Mouse (Mus musculus) mouse trophoblast stem cell (cell line): ENCODE data around the gene Olfr12.

ENCODE experiments used
- in situ Hi-C, 2 experiments: fragments of 300-500 bp; cut with MseI, MboI; formaldehyde crosslinking; loops; 2 replicates in 1 of 2; 3 replicates in 1 of 2; pipeline ENCODE4 v1.15.1; 2025

Gene Olfr12

DNA sequence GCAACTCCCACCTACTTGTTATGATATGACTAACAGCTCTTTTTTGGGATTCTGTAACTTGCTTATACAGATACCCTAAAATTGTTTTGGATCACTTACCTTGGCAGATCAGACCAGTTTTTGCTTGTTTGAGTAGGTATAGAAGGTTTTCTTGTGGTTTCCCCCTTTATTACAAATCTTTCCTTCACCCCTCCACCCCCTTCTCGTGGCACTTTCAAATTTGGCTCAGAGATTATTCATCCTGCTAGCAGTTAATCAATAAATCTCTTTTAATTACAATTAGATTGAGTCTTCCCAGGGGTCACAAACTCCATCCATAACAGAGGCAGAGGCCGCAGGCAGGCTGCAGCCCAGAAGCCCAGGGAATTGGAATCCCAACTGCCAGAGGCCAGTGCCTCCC, at the start of gene Olfr12:
TSS of gene Olfr12 (plus strand) at position 301 of the 400 bp plus-strand sequence.
- in situ Hi-C loops, result no loop called here

GRCm38 (mm10) chr1:92571022-92571421, 46.6 kb upstream of the Olfr12 start, which contains the start of gene Olfr1413:
Olfr1413 (plus strand) TSS chr1:92571322.
- in situ Hi-C loops, result no loop called here

GRCm38 (mm10) chr1:92585479-92585878, 32.1 kb upstream of the Olfr12 start, which contains the start of gene Olfr1412:
Olfr1412 (plus strand) TSS chr1:92585779.
- in situ Hi-C loops, result no loop called here

- in situ Hi-C loops, result no loop called here
Measured at GRCm38 (mm10) chr1:92594111-92594510, 23.5 kb upstream of the Olfr12 start, which contains the start of gene Olfr1411. Olfr1411 (plus strand) TSS chr1:92594411.

- in situ Hi-C loops, result no loop called here
Measured at GRCm38 (mm10) chr1:92596019-92596418, 21.6 kb upstream of the Olfr12 start.

GRCm38 (mm10) chr1:92605482-92605881, 12.1 kb upstream of the Olfr12 start, which contains the start of gene Olfr1410:
Olfr1410 (plus strand) TSS chr1:92605782.
- in situ Hi-C loops, result no loop called here

GRCm38 (mm10) chr1:92607711-92608110, 9.9 kb upstream of the Olfr12 start:
- in situ Hi-C loops, result no loop called here

- in situ Hi-C loops, result loop anchor here (5.0 kb wide), 1 partner anchor 89 kb away; no protein-coding TSS in a partner anchor
Measured at GRCm38 (mm10) chr1:92611008-92611407, 6.6 kb upstream of the Olfr12 start.

DNA sequence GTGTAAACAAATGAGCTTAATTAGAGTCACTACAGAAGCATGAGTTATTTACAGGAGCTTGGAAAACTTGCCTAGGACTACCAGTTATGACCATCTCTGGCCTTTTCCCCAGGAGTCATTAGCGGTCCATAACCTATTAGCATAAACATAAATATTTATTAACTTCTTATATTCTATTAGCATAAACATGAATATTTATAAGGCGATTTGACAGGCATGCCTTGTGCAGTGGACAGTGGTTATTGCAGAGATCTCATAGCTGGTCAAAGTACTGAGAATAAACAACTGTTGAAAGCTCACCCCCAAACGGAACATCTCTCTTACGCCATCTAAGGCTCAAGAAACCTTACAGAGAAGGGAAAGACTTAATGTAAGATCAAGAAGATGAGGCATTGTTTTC, 4.4 kb upstream of the Olfr12 start:
- in situ Hi-C loops, result loop anchor here (5.0 kb wide), 1 partner anchor 91 kb away; no protein-coding TSS in a partner anchor

- in situ Hi-C loops, result loop anchor here (5.0 kb wide), 1 partner anchor 92 kb away; no protein-coding TSS in a partner anchor
Measured at GRCm38 (mm10) chr1:92614516-92614915, 3.1 kb upstream of the Olfr12 start.

GRCm38 (mm10) chr1:92616046-92616445, 1.5 kb upstream of the Olfr12 start:
- in situ Hi-C loops, result no loop called here

GRCm38 (mm10) chr1:92618360-92618759, 772 bp downstream of the Olfr12 start:
- in situ Hi-C loops, result no loop called here

DNA sequence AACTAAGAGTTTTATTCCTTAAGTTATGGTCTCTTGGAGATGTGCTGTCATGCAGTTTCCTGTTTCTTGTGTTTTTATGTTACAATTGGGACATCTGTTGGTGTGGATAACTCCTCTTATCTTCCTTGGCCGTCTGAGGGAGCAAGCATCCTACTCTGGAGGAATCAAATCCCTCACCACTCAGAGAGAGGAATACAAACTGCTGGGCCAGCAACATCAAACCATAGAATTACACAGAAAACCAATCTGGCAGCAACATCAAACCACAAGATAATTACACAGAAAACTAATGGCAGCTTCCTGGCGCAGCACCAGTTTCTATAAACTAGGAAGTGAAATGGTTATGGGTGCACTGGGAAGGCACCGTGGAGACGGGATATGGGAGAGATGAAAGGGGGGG, 10.6 kb downstream of the Olfr12 start:
- in situ Hi-C loops, result no loop called here

- in situ Hi-C loops, result no loop called here
Measured at GRCm38 (mm10) chr1:92632196-92632595, 14.6 kb downstream of the Olfr12 start.

DNA sequence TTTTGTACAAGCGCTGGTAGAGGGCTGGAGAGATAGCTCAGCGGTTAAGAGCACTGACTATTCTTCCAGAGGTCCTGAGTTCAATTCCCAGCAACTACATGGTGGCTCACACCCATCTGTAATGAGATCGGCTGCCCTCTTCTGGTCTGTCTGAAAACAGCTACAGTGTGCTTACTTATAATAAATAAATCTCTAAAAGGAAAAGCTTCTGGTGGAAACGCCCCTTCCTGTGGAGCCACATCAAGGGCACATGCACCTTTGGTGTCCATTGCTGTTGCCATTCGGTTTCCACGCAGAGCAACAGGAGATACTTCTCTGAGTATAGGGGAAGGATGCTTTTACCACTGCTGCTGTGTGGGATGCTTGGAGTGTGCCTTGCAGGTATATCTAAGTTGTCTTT, 15.4 kb downstream of the Olfr12 start:
- in situ Hi-C loops, result no loop called here

DNA sequence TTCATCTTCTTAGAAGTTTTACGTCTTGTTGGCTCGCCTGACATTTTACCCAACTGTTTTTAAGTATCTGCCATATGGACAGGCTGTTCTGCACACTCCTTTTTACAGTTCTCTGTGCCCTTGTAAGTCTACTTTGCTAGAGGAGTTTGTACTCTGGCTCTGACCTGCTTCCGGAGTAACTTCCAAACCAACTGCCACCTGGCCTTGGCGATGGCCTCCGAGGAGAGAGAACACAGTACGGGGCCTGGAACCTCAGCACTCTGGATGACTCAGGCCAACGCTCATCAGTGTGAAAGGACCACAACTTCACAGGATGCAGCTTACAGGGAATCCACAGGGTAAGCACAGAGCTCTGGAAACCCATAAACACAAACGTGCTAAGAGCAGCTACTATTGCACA, 16.1 kb downstream of the Olfr12 start:
- in situ Hi-C loops, result no loop called here

DNA sequence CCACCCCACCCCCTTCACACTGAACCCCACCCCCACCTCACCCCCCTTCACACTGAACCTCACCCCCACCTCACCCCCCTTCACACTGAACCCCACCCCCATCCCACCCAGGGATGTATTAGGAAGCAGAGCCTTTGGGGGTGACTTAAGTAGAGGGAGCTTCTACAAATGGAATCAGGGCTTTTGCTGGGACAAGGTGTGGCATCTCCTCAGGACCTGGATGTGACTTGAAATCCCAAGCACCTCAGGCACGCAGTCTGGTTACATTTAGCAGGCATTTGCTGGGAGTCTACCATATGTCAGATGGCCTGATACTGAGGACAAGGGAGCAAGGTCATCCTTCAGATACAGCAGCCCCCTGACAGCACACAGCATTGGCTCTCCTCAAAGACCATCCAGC, 17.0 kb downstream of the Olfr12 start:
- in situ Hi-C loops, result no loop called here

GRCm38 (mm10) chr1:92634976-92635599, 17.5 kb downstream of the Olfr12 start:
- in situ Hi-C loops, result no loop called here

DNA sequence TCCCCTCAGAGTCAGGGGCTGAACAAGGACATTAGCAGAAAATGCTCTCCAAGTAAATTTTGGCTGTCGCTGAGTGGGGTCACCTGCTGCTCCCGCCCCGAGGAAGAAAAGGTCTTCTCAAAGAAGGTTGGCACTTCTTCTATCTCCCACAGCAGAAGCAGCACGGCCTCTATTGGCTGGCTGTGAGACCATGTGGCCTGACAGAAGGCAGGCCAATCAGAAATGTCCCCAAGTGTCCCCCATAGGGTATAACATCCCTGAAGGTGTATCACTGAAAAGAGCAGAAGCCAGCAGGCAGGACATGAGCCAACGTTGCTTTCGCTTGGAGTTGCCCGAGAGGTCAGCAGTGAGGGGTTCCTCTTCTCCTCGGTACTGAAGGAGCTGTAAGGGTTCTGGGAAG, 18.4 kb downstream of the Olfr12 start:
- in situ Hi-C loops, result no loop called here

GRCm38 (mm10) chr1:92636676-92637075, 19.1 kb downstream of the Olfr12 start:
- in situ Hi-C loops, result no loop called here

DNA sequence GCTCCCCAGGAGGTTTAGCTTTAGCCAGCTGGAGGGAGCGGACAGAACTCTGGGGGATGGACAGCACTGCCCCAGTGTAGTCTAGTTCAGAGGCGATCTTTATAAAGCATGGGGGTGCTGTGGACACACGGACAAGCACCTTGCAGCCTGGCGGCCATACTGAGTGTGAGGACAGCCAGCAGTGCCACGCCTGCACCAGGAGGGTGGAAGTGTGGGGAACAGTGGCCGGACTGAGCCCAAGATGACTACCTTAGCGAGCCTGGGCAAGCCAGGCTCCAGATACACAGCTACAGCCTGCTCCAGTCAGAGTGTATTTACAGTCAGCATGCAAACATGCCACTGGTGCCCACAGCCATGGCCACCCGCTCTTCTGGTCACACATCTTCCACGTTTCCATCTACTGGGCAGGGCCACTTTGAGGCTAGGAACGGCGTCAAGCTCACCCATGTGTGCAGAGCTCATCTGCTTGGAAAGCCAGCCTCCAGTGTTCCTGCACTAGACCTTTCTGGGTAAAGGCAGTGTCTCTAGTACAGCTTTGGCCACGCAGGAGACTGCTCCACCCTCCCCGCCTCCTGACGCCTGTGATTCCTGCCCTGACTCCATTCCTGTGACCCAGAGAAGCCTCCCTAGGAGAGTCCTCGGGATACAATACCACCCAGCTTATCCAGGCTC, 20.0 kb downstream of the Olfr12 start:
- in situ Hi-C loops, result no loop called here

- in situ Hi-C loops, result no loop called here
Measured at GRCm38 (mm10) chr1:92638181-92638580, 20.6 kb downstream of the Olfr12 start.

GRCm38 (mm10) chr1:92638736-92639135, 21.1 kb downstream of the Olfr12 start:
- in situ Hi-C loops, result no loop called here
